Mouse (Mus musculus): ENCODE results near the gene AI481877.

DNA sequence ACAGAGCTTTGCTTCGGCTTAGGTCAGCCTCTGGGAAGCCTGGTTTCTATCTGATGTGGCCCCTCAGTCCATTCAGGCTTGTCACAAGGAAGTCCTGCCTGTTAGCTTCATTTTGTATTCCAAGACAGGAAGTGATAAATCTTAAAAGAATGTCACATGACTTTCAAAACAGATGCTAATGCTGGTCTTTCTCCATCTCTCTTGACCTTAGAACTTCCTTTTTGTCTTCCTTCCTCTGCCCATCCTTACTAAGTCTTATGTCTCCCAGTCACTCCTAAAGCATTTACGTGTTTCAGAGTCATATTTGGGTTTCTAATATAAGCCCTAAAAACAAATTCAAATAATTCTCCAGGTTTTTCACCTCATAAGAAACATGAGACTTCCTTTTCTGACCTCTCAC, 25.3 kb upstream of the AI481877 start:
- TF ChIP-seq EP300 (IDR thresholded peaks at IDR 0.05; ENCODE audit: insufficient read depth, low read depth, low read length) = no peak
- no peak for TF ChIP-seq POLR2A (IDR thresholded peaks at IDR 0.05; ENCODE audit: insufficient read depth, low read depth, low read length)
- no peak for TF ChIP-seq CTCF (IDR thresholded peaks at IDR 0.05)

All from heart, adult 2 months (tissue).